Mouse (Mus musculus) bone marrow, adult 2 months (tissue): Measurements from ENCODE around the gene Otud7a. TPM values are rescaled to one million over a fixed set of nuclear protein-coding genes. Genes with fewer than 3 reads are reported as not detected.

Source experiments
- H3K27ac ChIP-seq: fragments of 200-500 bp; 2 replicates; pipeline ENCODE4 v1.5.1; 2012; ENCODE audit warnings: low read depth, mild to moderate bottlenecking, control low read depth, inconsistent platforms, low read length; ENCODE audit not compliant: control insufficient read depth, poor library complexity, insufficient read depth
- H3K4me1 ChIP-seq: fragments of 200-500 bp; 2 replicates; pipeline ENCODE4 v1.6.1; 2011; ENCODE audit warnings: low read length; ENCODE audit not compliant: control insufficient read depth, insufficient read depth
- H3K4me3 ChIP-seq: fragments of 200-500 bp; replicated peaks from 2 replicates; pipeline ENCODE3; 2011; ENCODE audit warnings: mild to moderate bottlenecking, low read depth, low read length, control low read depth; ENCODE audit not compliant: control insufficient read depth
- CTCF ChIP-seq: fragments of 200-500 bp; IDR thresholded peaks from 2 replicates; pipeline ENCODE4 v1.5.1; 2011; ENCODE audit warnings: low read length, control low read depth; ENCODE audit not compliant: control insufficient read depth, insufficient read depth
- POLR2A ChIP-seq: fragments of 200-500 bp; IDR thresholded peaks from 2 replicates; pipeline ENCODE4 v1.6.1; 2011; ENCODE audit warnings: low read depth, mild to moderate bottlenecking, control low read depth, low read length, borderline replicate concordance; ENCODE audit not compliant: control insufficient read depth
- WGBS: fragments of 180-500 bp; shearing (Covaris S2); methylation state at CpG from one replicate; pipeline ENCODE4 v1.1.7; 2018; 5-methylcytosine and 5-hydroxymethylcytosine counted together
- polyA plus RNA-seq: library from polyadenylated mRNA; stranded (reverse); fragments of >200 nt; gene quantifications from 2 replicates; pipeline ENCODE4 v1.2.4, GENCODE M21; 2011; ENCODE audit warnings: low replicate concordance; ENCODE audit not compliant: missing spikeins, insufficient read depth, insufficient read length

Gene Otud7a
- polyA plus RNA-seq, 1 experiment, result not detected

- H3K4me3 ChIP-seq, result no peak overlapping the region
- TF ChIP-seq POLR2A (no peak), CTCF (no peak)
- no peak overlapping the region for H3K27ac ChIP-seq
- WGBS, result 80% methylated on average over 4 of the region's 4 CpGs
- no peaks in the 10 kb centered on the region for H3K4me1 ChIP-seq
These were observed 332.8 kb downstream of the Otud7a start for GRCm38 (mm10) chr7:63777328-63777727.

- TF ChIP-seq CTCF, result no peak
- no peak for TF ChIP-seq POLR2A
- Histone ChIP-seq H3K27ac (no peak overlapping the region), H3K4me3 (no peak overlapping the region), H3K4me1 (no peaks in the 10 kb centered on the region)
- 71% methylated on average over 3 of the region's 3 CpGs for WGBS
These were observed 336.3 kb downstream of the Otud7a start for GRCm38 (mm10) chr7:63780821-63781220.

- 83% methylated on average over 5 of the region's 5 CpGs for WGBS
- H3K4me1 ChIP-seq, result no peaks in the 10 kb centered on the region; the same call in 1 of the 2 replicates
- no peak overlapping the region for H3K4me3 ChIP-seq
- no peak overlapping the region for H3K27ac ChIP-seq
- TF ChIP-seq CTCF (no peak), POLR2A (no peak)
These were observed 345.2 kb downstream of the Otud7a start for GRCm38 (mm10) chr7:63789743-63790142.

GRCm38 (mm10) chr7:63796001-63796632, 351.6 kb downstream of the Otud7a start:
- TF ChIP-seq POLR2A, result no peak
- no peak for TF ChIP-seq CTCF
- WGBS, result 66% methylated on average over 8 of the region's 8 CpGs

DNA sequence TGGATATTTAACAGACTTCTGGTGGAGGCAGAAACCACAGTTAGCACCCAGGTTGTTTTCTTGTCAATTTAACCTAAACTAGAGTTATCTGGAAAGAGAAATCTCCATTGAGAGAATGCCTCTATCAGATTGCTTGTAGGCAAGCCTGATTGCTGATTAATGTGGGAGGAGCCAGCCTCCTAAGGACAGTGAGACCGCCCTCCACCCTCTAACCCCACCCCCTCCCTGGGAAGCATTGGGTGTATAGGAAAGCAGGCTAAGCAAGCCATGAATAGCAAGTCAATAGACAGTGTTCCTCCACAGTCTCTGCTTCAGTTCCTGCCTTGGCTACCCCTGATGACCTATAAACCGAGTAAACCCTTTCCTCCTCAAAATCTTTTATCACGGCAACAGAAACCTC, 353.9 kb downstream of the Otud7a start:
- no peaks in the 10 kb centered on the region; the same call in 1 of the 2 replicates for H3K4me1 ChIP-seq
- no peak overlapping the region for H3K27ac ChIP-seq
- 70% methylated on average over 3 of the region's 3 CpGs for WGBS
- H3K4me3 ChIP-seq, result no peak overlapping the region
- TF ChIP-seq CTCF, result no peak
- TF ChIP-seq POLR2A, result no peak

More at GRCm38 (mm10) chr7:63796001-63796632, 351.6 kb downstream of the Otud7a start:
- Histone ChIP-seq H3K4me1 (no peaks in the 10 kb centered on the region; the same call in 1 of the 2 replicates), H3K27ac (no peak overlapping the region), H3K4me3 (no peak overlapping the region)

GRCm38 (mm10) chr7:63799304-63799703, 354.8 kb downstream of the Otud7a start:
- Histone ChIP-seq H3K4me3 (no peak overlapping the region), H3K27ac (no peak overlapping the region), H3K4me1 (no peaks in the 10 kb centered on the region)
- WGBS, result 78% methylated on average over 7 of the region's 7 CpGs
- TF ChIP-seq CTCF, result no peak
- TF ChIP-seq POLR2A, result no peak

DNA sequence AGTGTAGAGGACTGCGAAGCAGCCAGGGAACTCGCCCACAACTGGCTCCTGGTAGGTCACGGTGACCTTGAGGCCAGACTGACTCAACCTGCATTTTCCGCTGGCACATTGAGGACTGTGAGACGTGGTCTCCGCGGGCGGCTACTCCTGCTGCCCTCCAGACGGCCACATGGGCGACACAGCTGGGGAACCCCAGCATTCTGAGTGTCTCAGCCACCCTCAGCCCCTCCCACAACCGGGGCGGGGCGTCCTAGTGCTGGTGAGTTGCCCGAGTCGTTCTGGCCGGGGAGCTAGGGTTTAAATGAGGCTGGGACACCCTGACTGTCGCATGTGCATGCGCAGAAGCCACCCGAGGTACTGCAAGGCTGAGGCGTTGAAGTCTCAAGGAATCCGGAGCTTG, 358.2 kb downstream of the Otud7a start:
- no peaks in the 10 kb centered on the region for H3K4me1 ChIP-seq
- H3K27ac ChIP-seq, result no peak overlapping the region
- no peak for TF ChIP-seq POLR2A
- TF ChIP-seq CTCF, result no peak
- no peak overlapping the region for H3K4me3 ChIP-seq
- 84% methylated on average over 21 of the region's 21 CpGs for WGBS

Other genes starting within 250 kb of the Otud7a start
- gene Chrna7, start 232.2 kb upstream of the Otud7a start, polyA plus RNA-seq, result not detected in 2 replicates